Mouse (Mus musculus) embryonic fibroblast, embryonic 13.5 days (primary cell): ENCODE data around the gene Mef2b.

Source experiments
- CTCF ChIP-seq: IDR thresholded peaks from 2 replicates; pipeline ENCODE4 v1.5.1; 2011; ENCODE audit warnings: mild to moderate bottlenecking, control low read depth, low read length, moderate library complexity, borderline replicate concordance; ENCODE audit not compliant: insufficient read depth
- POLR2A ChIP-seq: IDR thresholded peaks from 2 replicates; pipeline ENCODE4 v1.6.1; 2011; ENCODE audit warnings: low read depth, mild to moderate bottlenecking, control low read depth, low read length, moderate library complexity

- TF ChIP-seq CTCF: no peak
- no peak for TF ChIP-seq POLR2A
These were observed 56.3 kb downstream of the Mef2b start for GRCm38 (mm10) chr8:70195762-70196161.
